Mouse (Mus musculus): Measurements from ENCODE around the gene Peli2. TPM values are rescaled to one million over a fixed set of nuclear protein-coding genes. Genes with fewer than 3 reads are reported as not detected.

The Peli2 gene
- total RNA-seq, 2 experiments from 2014 or later: 24.1 to 25.1 TPM

GRCm38 (mm10) chr14:48186302-48186701, 65.7 kb downstream of the Peli2 start:
- no peak for DNase-seq (ENCODE audit: low spot score in 2 of 2)

- DNase-seq (ENCODE audit: low spot score in 2 of 2): no peak
Observed at GRCm38 (mm10) chr14:48187100-48187499, 66.5 kb downstream of the Peli2 start.

- DNase-seq (ENCODE audit: low spot score in 2 of 2): no peak
Observed at GRCm38 (mm10) chr14:48189330-48189729, 68.7 kb downstream of the Peli2 start.

GRCm38 (mm10) chr14:48190946-48191345, 70.3 kb downstream of the Peli2 start:
- no peak for DNase-seq (ENCODE audit: low spot score in 2 of 2)

- DNase-seq (ENCODE audit: low spot score in 2 of 2): no peak
Observed at GRCm38 (mm10) chr14:48191925-48192324, 71.3 kb downstream of the Peli2 start.

- no peak for DNase-seq (ENCODE audit: low spot score in 2 of 2)
Observed at GRCm38 (mm10) chr14:48196804-48197203, 76.2 kb downstream of the Peli2 start.

GRCm38 (mm10) chr14:48197287-48197686, 76.7 kb downstream of the Peli2 start:
- no peak for DNase-seq (ENCODE audit: low spot score in 2 of 2)

GRCm38 (mm10) chr14:48198190-48198954, 77.7 kb downstream of the Peli2 start:
- DNase-seq (ENCODE audit: low spot score in 2 of 2): no peak

- no peak for DNase-seq (ENCODE audit: low spot score in 2 of 2)
Observed at GRCm38 (mm10) chr14:48198957-48199356, 78.3 kb downstream of the Peli2 start.

- no peak for DNase-seq (ENCODE audit: low spot score in 2 of 2)
Observed at GRCm38 (mm10) chr14:48199506-48199905, 78.9 kb downstream of the Peli2 start.

- no peak for DNase-seq (ENCODE audit: low spot score in 2 of 2)
Observed at GRCm38 (mm10) chr14:48200291-48200690, 79.7 kb downstream of the Peli2 start.

- no peak for DNase-seq (ENCODE audit: low spot score in 2 of 2)
Observed at GRCm38 (mm10) chr14:48200788-48201187, 80.2 kb downstream of the Peli2 start.

- no peak for DNase-seq (ENCODE audit: low spot score in 2 of 2)
Observed at GRCm38 (mm10) chr14:48201403-48201802, 80.8 kb downstream of the Peli2 start.

- DNase-seq (ENCODE audit: low spot score in 2 of 2): no peak
Observed at GRCm38 (mm10) chr14:48202096-48203036, 81.7 kb downstream of the Peli2 start.

GRCm38 (mm10) chr14:48205044-48205443, 84.4 kb downstream of the Peli2 start:
- DNase-seq (ENCODE audit: low spot score in 2 of 2): no peak

- no peak for DNase-seq (ENCODE audit: low spot score in 2 of 2)
Observed at GRCm38 (mm10) chr14:48205635-48206034, 85.0 kb downstream of the Peli2 start.

GRCm38 (mm10) chr14:48207119-48207518, 86.5 kb downstream of the Peli2 start:
- DNase-seq (ENCODE audit: low spot score in 2 of 2): no peak

- no peak for DNase-seq (ENCODE audit: low spot score in 2 of 2)
Observed at GRCm38 (mm10) chr14:48207746-48208640, 87.4 kb downstream of the Peli2 start.

GRCm38 (mm10) chr14:48209436-48209835, 88.8 kb downstream of the Peli2 start:
- DNase-seq (ENCODE audit: low spot score in 2 of 2): no peak

- no peak for DNase-seq (ENCODE audit: low spot score in 2 of 2)
Observed at GRCm38 (mm10) chr14:48210089-48210488, 89.5 kb downstream of the Peli2 start.

- DNase-seq (ENCODE audit: low spot score in 2 of 2): no peak
Observed at GRCm38 (mm10) chr14:48211526-48211925, 90.9 kb downstream of the Peli2 start.

All from gastrocnemius, postnatal 4 days (tissue).